ENCODE assay signal across 26 mouse cellular contexts in genomic region chr9:23137682-23138210, GRCm38 (mm10).
DNase-seq lines count a peak whose midpoint lies in the region; ATAC-seq and TF ChIP-seq lines count a peak whose summit lies in the region.
"Had no signal": no experiment of that assay in that cellular context is flagged by ENCODE, and none has a peak within 500 bp of the region (broad histone marks: within the 10 kb centered on the region; RNA-seq: fewer than 3 reads in every experiment).

No protein-coding gene starts in this region.

- 55% methylated on average over 5 of the region's 5 CpGs for WGBS in heart, embryonic 11.5 days (ENCODE audit: insufficient replicate concordance)
- 49% methylated on average over 5 of the region's 5 CpGs for WGBS in lung, postnatal 0 days
- 54% methylated on average over 5 of the region's 5 CpGs for WGBS in heart, embryonic 15.5 days

- no peaks in the 10 kb centered on the region for H3K4me1 ChIP-seq in heart, embryonic 11.5 days (ENCODE audit: control insufficient read depth, insufficient read depth, low read length)
- H3K4me1 ChIP-seq in lung, postnatal 0 days (ENCODE audit: insufficient read depth, low read depth, low read length): no peaks in the 10 kb centered on the region
- H3K4me1 ChIP-seq in heart, embryonic 15.5 days (replicated peaks): peaks cover 9% of the 10 kb centered on the region
- H3K4me1 ChIP-seq: hindbrain, embryonic 15.5 days had no signal

- no peaks in the 10 kb centered on the region for H3K9me3 ChIP-seq in heart, embryonic 11.5 days (replicated peaks; ENCODE audit: control insufficient read depth, low read length)
- H3K9me3 ChIP-seq in lung, postnatal 0 days (ENCODE audit: low read length): no peaks in the 10 kb centered on the region
- no peaks in the 10 kb centered on the region for H3K9me3 ChIP-seq in heart, embryonic 15.5 days (replicated peaks)
- H3K9me3 ChIP-seq: embryonic facial prominence, embryonic 12.5 days; hindbrain, embryonic 15.5 days; limb, embryonic 12.5 days; megakaryocyte, embryonic 14.5 days had no signal

- no peak for ATAC-seq in heart, embryonic 11.5 days (replicated peaks; ENCODE audit: insufficient number of reproducible peaks, low FRiP score, low TSS enrichment)
- ATAC-seq in lung, postnatal 0 days: peak; percentile 46
- ATAC-seq in heart, embryonic 15.5 days (replicated peaks; ENCODE audit: insufficient number of reproducible peaks, insufficient read depth, low FRiP score, low read depth): peak; percentile 53; the same call in 1 of the 2 replicates
- no peak for ATAC-seq in erythroblast, adult 5-6 weeks (replicated peaks; ENCODE audit: low FRiP score, poor library complexity, severe bottlenecking)
- ATAC-seq: activated CD4-positive, CD25-positive, alpha-beta regulatory T cell, adult 4 months; forebrain, embryonic 14.5 days; liver, postnatal 0 days had no signal

- no peak overlapping the region for H3K4me3 ChIP-seq in heart, embryonic 11.5 days (ENCODE audit: low read depth, low read length)
- no peak overlapping the region for H3K4me3 ChIP-seq in lung, postnatal 0 days (ENCODE audit: low read depth, low read length)
- H3K4me3 ChIP-seq in heart, embryonic 15.5 days: no peak overlapping the region
- H3K4me3 ChIP-seq: embryonic facial prominence, embryonic 12.5 days; hindbrain, embryonic 15.5 days; limb, embryonic 12.5 days; megakaryocyte, embryonic 14.5 days had no signal

- no peak overlapping the region for H3K4me2 ChIP-seq in heart, embryonic 11.5 days
- H3K4me2 ChIP-seq in lung, postnatal 0 days (replicated peaks; ENCODE audit: low read depth, low read length): no peak overlapping the region
- H3K4me2 ChIP-seq in heart, embryonic 15.5 days: no peak overlapping the region
- H3K4me2 ChIP-seq: embryonic facial prominence, embryonic 12.5 days; hindbrain, embryonic 15.5 days; limb, embryonic 12.5 days; liver, embryonic 11.5 days had no signal

- no peak overlapping the region; the same call in 1 of the 2 replicates for H3K27ac ChIP-seq in heart, embryonic 11.5 days (ENCODE audit: low read depth, low read length)
- H3K27ac ChIP-seq in lung, postnatal 0 days (ENCODE audit: low read length): no peak overlapping the region
- H3K27ac ChIP-seq in heart, embryonic 15.5 days: no peak overlapping the region
- H3K27ac ChIP-seq: embryonic facial prominence, embryonic 12.5 days; hindbrain, embryonic 15.5 days; limb, embryonic 12.5 days had no signal

- no peaks in the 10 kb centered on the region for H3K36me3 ChIP-seq in heart, embryonic 11.5 days (ENCODE audit: control insufficient read depth, insufficient read depth, low read length)
- H3K36me3 ChIP-seq in lung, postnatal 0 days (ENCODE audit: insufficient read depth, low read length): no peaks in the 10 kb centered on the region
- no peaks in the 10 kb centered on the region for H3K36me3 ChIP-seq in heart, embryonic 15.5 days
- H3K36me3 ChIP-seq: embryonic facial prominence, embryonic 12.5 days; hindbrain, embryonic 15.5 days; limb, embryonic 12.5 days had no signal

- H3K9ac ChIP-seq in heart, embryonic 11.5 days (ENCODE audit: low read depth, low read length): no peak overlapping the region
- no peak overlapping the region for H3K9ac ChIP-seq in lung, postnatal 0 days (replicated peaks; ENCODE audit: low read depth)
- H3K9ac ChIP-seq in heart, embryonic 15.5 days: no peak overlapping the region
- H3K9ac ChIP-seq: embryonic facial prominence, embryonic 12.5 days; hindbrain, embryonic 15.5 days; limb, embryonic 12.5 days; liver, postnatal 0 days had no signal

- no peak for TF ChIP-seq CTCF in lung, postnatal 0 days (IDR thresholded peaks at IDR 0.05)

- no peaks in the 10 kb centered on the region for H3K27me3 ChIP-seq in heart, embryonic 11.5 days (ENCODE audit: control insufficient read depth, insufficient read depth, low read length)
- H3K27me3 ChIP-seq in lung, postnatal 0 days (replicated peaks; ENCODE audit: insufficient read depth, low read length): no peaks in the 10 kb centered on the region
- no peaks in the 10 kb centered on the region for H3K27me3 ChIP-seq in heart, embryonic 15.5 days
- H3K27me3 ChIP-seq: embryonic facial prominence, embryonic 12.5 days; hindbrain, embryonic 15.5 days; limb, embryonic 12.5 days; megakaryocyte, embryonic 14.5 days had no signal

- DNase-seq in heart, adult 8-10 months (ENCODE audit: low spot score): peak; percentile 43
- peak; percentile 13 for DNase-seq in lung, postnatal 0 days (ENCODE audit: low spot score)
- no peak for DNase-seq in lung, adult 18-20 months
- DNase-seq in skeletal muscle tissue, adult 2 months (ENCODE audit: low read depth, low spot score): peak; percentile 36
- DNase-seq in testis, postnatal 10 days (ENCODE audit: low spot score): no peak
- DNase-seq: adrenal gland, postnatal 10 days; cerebellum, adult 18-20 months; cerebellum, postnatal 14 days; gastrocnemius, postnatal 36 days; kidney, adult 18-20 months; kidney, postnatal 14 days; liver, postnatal 0 days; midbrain, embryonic 14.5 days; retina, postnatal 1 day; right cerebral cortex, postnatal 25 days; thymus, postnatal 14 days had no signal

- TF ChIP-seq EP300 in lung, postnatal 0 days (IDR thresholded peaks at IDR 0.05): no peak

Comparison
In these comparisons a context has a peak if more than half of its experiments do, and no peak if none do; other contexts are left out.
1. DNase-seq: peak in heart, adult 8-10 months (single experiment), lung, postnatal 0 days (single experiment) and skeletal muscle tissue, adult 2 months (single experiment); none in lung, adult 18-20 months (0 of 2) and testis, postnatal 10 days (single experiment).
2. ATAC-seq: peak in lung, postnatal 0 days (single experiment) and heart, embryonic 15.5 days (single experiment); none in heart, embryonic 11.5 days (single experiment) and erythroblast, adult 5-6 weeks (single experiment).